Mouse (Mus musculus): ENCODE measurements around the gene Spi1.

DNA sequence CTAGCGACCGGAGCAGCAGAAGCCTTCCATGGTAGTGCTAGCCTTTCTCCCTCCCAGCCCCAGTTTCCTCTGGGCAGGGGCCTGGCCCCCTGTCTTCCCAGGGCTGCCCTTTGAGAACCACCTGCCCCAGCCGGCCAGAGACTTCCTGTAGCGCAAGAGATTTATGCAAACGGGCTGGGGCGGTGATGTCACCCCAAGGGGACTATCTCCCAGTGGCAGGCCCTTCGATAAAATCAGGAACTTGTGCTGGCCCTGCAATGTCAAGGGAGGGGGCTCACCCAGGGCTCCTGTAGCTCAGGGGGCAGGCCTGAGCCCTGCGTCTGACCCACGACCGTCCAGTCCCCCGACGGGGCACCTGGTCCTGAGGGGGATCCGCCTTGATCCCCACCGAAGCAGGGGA lies 14.3 kb downstream of the Spi1 start:
- TF ChIP-seq POLR2A (IDR thresholded peaks at IDR 0.05; ENCODE audit: borderline replicate concordance, insufficient read depth, low read length) (no peak), CTCF (IDR thresholded peaks at IDR 0.05; ENCODE audit: borderline replicate concordance, insufficient read depth, low read depth, low read length) (no peak)
